Mouse (Mus musculus): ENCODE measurements at regions not wholly inside any gene's neighbourhood (a gene's known extent, or its start where the extent isn't known, plus 50 kb on each side); places are given as distances from the start of the nearest gene placed in this dataset.
A peak's percentile ranks its signal among the peaks of the same experiment; 100 is the strongest.

DNA sequence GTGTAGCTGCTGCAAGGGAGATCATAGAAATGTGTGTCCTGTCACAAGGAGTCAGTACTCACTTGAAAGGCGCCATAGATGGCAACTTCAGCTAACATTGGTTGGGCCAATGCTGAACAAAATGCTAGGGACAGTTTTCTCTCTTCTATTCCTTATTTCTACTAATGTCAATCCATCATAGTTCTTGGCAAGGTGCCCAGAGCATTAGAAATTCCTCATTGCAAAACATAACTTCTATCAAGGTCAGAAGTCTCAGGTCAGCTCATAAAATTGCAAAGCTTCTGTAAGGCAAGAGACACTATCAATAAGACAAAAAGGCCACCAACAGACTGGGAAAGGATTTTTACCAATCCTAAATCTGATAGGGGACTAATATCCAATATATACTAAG is 106.3 kb downstream of the D1Ertd622e start:
- DNase-seq (ENCODE audit: low spot score) = no peak

DNA sequence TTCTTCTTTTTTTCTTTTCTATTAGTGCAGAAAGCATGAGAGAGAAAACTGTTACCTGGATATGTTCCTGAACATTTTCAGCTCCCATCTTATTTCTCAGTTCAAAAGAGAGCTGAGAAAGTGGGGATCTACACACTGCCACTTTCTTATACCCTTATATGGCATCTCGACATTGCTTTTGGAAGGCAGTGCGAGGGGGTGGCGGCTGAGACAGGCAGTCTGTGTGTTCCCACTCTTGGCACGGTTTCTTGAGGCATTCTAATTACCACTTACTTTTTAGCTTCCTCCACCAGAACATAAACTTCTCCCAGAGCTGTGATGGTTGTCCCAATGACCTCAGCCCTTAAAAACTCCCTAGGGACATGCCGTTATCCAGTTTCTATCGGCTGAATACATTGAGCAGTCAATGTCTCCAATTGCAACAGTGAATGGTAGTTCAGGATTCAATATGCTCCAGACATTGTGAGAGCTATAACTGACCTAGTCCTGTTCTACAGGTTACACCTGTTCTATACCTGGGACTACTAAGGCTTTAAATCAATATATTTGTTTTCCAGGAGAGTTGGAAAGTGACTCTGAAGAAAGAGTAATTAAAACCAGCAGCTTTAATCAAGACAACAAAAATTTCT is 106.8 kb downstream of the D1Ertd622e start:
- DNase-seq (ENCODE audit: low spot score) = no peak

DNA sequence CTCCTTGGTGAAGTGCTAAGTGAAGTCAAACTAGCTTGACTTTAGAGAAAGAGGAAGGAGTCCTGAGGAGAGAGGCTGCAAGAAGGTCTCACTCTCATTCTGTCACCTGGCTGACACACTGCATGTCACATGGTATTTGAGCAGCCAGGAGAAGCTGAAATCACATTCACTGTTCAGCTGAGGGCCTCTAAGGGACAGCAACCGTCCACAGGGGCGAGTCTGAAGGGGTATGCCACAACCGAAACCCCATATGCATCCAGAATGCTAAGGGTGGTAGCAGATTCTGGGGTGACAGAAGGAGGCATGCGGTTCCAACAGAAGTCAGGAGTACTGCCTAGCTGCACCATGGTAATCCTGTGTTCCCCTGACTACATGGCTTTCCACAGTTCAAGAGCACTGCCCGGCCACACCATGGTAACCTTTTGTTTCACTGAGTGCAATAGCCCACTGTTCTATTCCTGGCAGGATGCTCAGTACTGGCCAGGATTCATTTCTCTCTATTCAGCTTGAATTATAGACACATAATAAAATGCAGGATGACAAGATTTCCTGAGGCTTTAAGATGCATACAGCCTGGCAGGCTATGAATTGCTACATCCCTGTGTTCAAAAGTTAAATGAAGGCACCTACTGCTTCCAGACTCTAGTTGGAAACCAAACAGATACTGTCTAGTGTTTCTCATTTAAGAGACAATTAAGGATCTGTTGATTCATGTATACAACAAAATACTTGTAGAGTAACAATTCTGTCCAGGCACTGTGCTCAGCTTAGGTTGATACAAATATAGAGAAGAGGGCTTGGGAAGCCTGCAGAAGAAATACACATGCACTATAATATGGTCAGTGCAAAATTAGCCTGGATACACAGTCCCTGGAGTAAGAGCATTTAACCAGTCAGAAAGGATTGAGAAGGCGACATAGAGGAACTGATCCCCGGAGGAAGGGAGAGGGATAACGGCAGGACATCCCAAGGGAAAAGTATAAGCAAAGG is 108.1 kb downstream of the D1Ertd622e start:
- peak; percentile 14 for DNase-seq (ENCODE audit: low spot score)

DNA sequence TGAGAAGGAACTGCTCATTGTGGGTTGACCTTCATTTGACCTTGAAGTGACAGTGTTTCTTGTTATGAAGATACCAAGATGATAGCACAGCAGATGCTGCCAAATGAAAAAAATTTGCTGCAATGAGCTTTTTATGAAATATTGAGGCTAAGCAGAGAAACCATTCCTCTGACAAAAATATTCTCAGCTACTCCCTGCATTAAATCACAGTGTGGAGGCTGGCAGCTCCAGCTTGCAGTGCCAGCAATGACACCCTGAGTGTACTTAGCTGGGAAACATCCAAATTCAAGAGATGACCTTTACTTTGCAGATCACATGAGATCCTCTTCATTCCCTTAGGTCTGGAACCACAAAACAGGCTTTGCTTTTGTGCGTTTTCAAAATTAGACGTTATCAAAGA is 109.0 kb downstream of the D1Ertd622e start:
- DNase-seq (ENCODE audit: low spot score) = no peak

DNA sequence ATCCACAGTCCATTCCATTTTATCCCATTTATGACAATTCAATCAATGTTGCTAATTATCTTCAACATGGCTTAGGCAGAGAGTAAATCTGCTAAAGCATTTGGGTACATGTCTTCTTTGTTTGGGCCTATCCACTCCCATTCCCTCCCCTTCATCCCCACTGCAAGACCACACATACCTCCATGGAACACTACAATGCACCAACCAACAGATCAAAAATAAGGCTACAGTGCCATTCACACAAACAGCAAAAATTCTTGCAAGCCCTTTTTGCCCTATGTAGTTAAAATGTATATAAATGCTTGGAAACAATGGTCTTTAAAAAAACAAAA is 120.7 kb downstream of the D1Ertd622e start:
- no peak for DNase-seq (ENCODE audit: low spot score)

DNA sequence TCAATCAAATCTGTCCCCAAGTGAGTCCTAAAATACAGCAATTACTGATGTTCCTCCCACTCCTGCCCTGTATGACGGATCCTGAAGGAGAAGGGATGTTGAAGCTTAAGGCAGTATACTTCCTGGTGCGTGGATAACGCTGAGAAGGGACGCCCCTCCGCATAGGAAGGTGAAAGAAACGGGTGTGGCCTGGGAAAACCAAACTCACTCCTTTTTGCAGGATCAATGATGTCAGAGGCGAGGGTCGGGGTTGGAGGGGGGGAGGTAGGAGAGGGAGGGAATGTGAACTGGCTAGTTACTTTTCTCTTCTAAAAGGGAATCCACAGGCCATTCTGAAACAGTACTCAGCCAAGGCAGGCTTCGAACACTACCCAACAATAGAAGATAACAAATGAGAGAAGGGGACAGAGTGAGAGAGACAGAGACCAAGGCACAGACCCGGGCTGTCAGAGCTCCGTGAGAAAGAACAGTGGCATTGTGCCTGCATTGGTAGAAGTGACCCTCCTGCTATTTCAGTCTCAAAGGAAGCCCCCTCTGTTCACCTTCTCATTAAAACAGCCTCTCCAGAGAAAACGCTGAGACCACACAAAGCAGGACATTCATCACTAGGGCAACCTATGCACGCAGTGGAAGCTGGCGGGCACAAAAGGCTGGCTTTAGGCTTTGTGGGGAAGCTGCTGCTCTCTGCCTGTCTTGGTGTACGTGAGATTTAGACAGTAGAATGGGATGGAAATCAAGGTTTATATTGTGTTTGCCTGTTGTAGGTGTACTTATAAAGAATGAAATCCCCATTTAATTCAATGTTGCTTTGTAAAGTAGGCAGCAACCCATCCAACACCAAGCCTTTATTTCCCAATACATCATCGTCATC is 121.3 kb downstream of the D1Ertd622e start:
- DNase-seq (ENCODE audit: low spot score) = peak; percentile 83

DNA sequence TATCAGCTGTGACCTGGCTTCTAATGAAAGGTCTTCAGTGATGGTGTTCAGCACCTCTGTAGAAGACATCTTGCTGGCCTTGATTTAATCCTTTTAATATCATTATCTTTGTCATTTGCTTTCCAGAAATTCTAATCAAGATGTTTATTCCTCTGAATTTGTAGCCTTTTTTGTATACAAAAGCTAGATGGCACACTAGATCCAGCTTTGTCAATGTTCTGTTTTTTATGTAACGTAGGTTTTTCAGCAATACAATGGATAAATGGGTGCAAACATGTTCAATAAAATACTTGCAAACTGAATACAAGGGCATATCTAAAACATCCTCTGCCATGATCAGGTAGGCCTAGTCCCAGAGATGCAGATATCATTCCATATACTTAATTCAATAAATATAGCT is 165.0 kb downstream of the D1Ertd622e start:
- DNase-seq (ENCODE audit: low spot score) = no peak

DNA sequence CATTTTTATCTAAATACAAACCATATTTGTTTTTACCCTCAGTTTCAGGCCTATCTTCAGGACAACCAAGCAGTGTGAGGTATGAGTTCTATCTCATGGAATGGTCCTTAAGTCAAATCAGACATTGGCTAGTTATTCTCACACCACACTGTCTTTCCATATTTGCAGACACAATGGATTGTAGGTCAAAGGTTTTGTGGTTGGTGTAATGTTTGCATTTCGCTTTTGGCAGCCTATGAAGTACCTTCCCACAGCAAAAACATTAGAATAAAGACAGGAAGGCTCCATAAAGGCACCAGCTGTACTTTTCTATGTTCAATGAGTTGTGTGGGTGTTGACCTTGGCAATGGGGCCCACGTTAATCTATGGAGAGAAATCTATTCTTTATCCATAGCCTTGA is 182.0 kb downstream of the D1Ertd622e start:
- DNase-seq (ENCODE audit: low spot score) = no peak

All from embryo, embryonic 10 days (tissue).